Mouse (Mus musculus) thymus, adult 2 months (tissue): ENCODE data around the gene 4930404N11Rik. TPM values are rescaled to one million over a fixed set of nuclear protein-coding genes. Genes with fewer than 3 reads are reported as not detected.

Experiments used
- DNase-seq: peaks from one replicate; pipeline ENCODE4 v3.0.0; 2021
- H3K27ac ChIP-seq: fragments of 200-500 bp; 2 replicates; pipeline ENCODE4 v1.5.1; 2012; ENCODE audit warnings: low read length, control low read depth; ENCODE audit not compliant: control insufficient read depth, insufficient read depth
- H3K27me3 ChIP-seq: fragments of 200-500 bp; 2 replicates; pipeline ENCODE4 v1.6.1; 2012; ENCODE audit warnings: mild to moderate bottlenecking, low read length, moderate library complexity, mixed read lengths; ENCODE audit not compliant: control insufficient read depth, insufficient read depth
- H3K36me3 ChIP-seq: fragments of 200-500 bp; 2 replicates; pipeline ENCODE4 v1.6.1; 2012; ENCODE audit warnings: mild to moderate bottlenecking, low read length, moderate library complexity; ENCODE audit not compliant: control insufficient read depth, insufficient read depth
- H3K4me1 ChIP-seq: fragments of 200-500 bp; replicated peaks from 2 replicates; pipeline ENCODE4 v1.6.1; 2012; ENCODE audit warnings: low read length; ENCODE audit not compliant: control insufficient read depth, insufficient read depth
- H3K4me3 ChIP-seq: fragments of 200-500 bp; 2 replicates; pipeline ENCODE4 v1.5.1; 2012; ENCODE audit warnings: mild to moderate bottlenecking, low read length, control low read depth, moderate library complexity; ENCODE audit not compliant: control insufficient read depth, insufficient read depth
- CTCF ChIP-seq: fragments of 200-500 bp; IDR thresholded peaks from 2 replicates; pipeline ENCODE4 v1.5.1; 2012; ENCODE audit warnings: mild to moderate bottlenecking, control low read depth, low read length, moderate library complexity, borderline replicate concordance; ENCODE audit not compliant: control insufficient read depth, poor library complexity, insufficient read depth; ENCODE audit errors: extremely low read depth
- POLR2A ChIP-seq: fragments of 200-500 bp; IDR thresholded peaks from 2 replicates; pipeline ENCODE4 v1.6.1; 2012; ENCODE audit warnings: mild to moderate bottlenecking, low read length, control low read depth, moderate library complexity; ENCODE audit not compliant: control insufficient read depth, poor library complexity, insufficient read depth; ENCODE audit errors: extremely low read depth
- WGBS: fragments of 180-500 bp; shearing (Covaris S2); methylation state at CpG from one replicate; pipeline ENCODE4 v1.1.7; 2018; 5-methylcytosine and 5-hydroxymethylcytosine counted together
- polyA plus RNA-seq: library from polyadenylated mRNA; depleted of rRNA; stranded (reverse); fragments of >200 nt; gene quantifications from 2 replicates; pipeline ENCODE4 v1.2.3, GENCODE M21; 2012

The 4930404N11Rik gene
- polyA plus RNA-seq, 1 experiment = 12.7 TPM

GRCm38 (mm10) chr10:81356991-81357844 lies 8.4 kb downstream of the 4930404N11Rik start, which contains the start of gene Mfsd12:
Gene Mfsd12 (plus strand): TSS chr10:81357491.
- H3K4me3 ChIP-seq = peak within 1 kb of the TSS; percentile 64
- TF ChIP-seq POLR2A (peak; percentile 74), CTCF (peak; percentile 68; the same call in 1 of the 2 replicates)
- H3K27ac ChIP-seq = peak within 1 kb of the TSS; percentile 48; the same call in 1 of the 2 replicates
- WGBS = 2% methylated on average over 79 of the region's 79 CpGs
- H3K36me3 ChIP-seq = no peaks in the 10 kb centered on the region
- peaks cover 34% of the 10 kb centered on the region for H3K4me1 ChIP-seq
- H3K27me3 ChIP-seq = no peaks in the 10 kb centered on the region
- DNase-seq = peak; percentile 89

- peak overlapping the region; percentile 48; the same call in 1 of the 2 replicates for H3K27ac ChIP-seq
Measured at GRCm38 (mm10) chr10:81356352-81356990, 9.1 kb downstream of the 4930404N11Rik start.

GRCm38 (mm10) chr10:81355533-81355932 lies 10.1 kb downstream of the 4930404N11Rik start:
- no peak overlapping the region for H3K4me3 ChIP-seq
- no peak for DNase-seq
- TF ChIP-seq CTCF (no peak), POLR2A (no peak)
- no peaks in the 10 kb centered on the region for H3K27me3 ChIP-seq
- no peak overlapping the region for H3K27ac ChIP-seq
- no peaks in the 10 kb centered on the region for H3K36me3 ChIP-seq
- H3K4me1 ChIP-seq = peaks cover 41% of the 10 kb centered on the region
- WGBS = 90% methylated on average over 4 of the region's 4 CpGs

More at GRCm38 (mm10) chr10:81356352-81356990, 9.1 kb downstream of the 4930404N11Rik start:
- H3K36me3 ChIP-seq = no peaks in the 10 kb centered on the region
- DNase-seq = no peak
- no peaks in the 10 kb centered on the region for H3K27me3 ChIP-seq
- peaks cover 41% of the 10 kb centered on the region for H3K4me1 ChIP-seq
- peak overlapping the region; percentile 64 for H3K4me3 ChIP-seq
- TF ChIP-seq CTCF = no peak
- no peak for TF ChIP-seq POLR2A
- WGBS = 17% methylated on average over 12 of the region's 12 CpGs

- 92% methylated on average over 9 of the region's 9 CpGs for WGBS
- no peak overlapping the region for H3K27ac ChIP-seq
- no peak overlapping the region for H3K4me3 ChIP-seq
- H3K27me3 ChIP-seq = no peaks in the 10 kb centered on the region
- peaks cover 41% of the 10 kb centered on the region for H3K4me1 ChIP-seq
- TF ChIP-seq POLR2A (no peak), CTCF (no peak)
- no peaks in the 10 kb centered on the region for H3K36me3 ChIP-seq
- DNase-seq = no peak
Measured at GRCm38 (mm10) chr10:81354738-81355477, 10.7 kb downstream of the 4930404N11Rik start.

GRCm38 (mm10) chr10:81351678-81352291 lies 13.8 kb downstream of the 4930404N11Rik start:
- Histone ChIP-seq H3K36me3 (no peaks in the 10 kb centered on the region), H3K4me3 (peak overlapping the region; percentile 14; the same call in 1 of the 2 replicates), H3K27me3 (no peaks in the 10 kb centered on the region), H3K4me1 (peaks cover 36% of the 10 kb centered on the region), H3K27ac (peak overlapping the region; percentile 84)
- no peak for TF ChIP-seq CTCF
- no peak for TF ChIP-seq POLR2A
- 8% methylated on average over 9 of the region's 9 CpGs for WGBS
- peak; percentile 76 for DNase-seq

DNA sequence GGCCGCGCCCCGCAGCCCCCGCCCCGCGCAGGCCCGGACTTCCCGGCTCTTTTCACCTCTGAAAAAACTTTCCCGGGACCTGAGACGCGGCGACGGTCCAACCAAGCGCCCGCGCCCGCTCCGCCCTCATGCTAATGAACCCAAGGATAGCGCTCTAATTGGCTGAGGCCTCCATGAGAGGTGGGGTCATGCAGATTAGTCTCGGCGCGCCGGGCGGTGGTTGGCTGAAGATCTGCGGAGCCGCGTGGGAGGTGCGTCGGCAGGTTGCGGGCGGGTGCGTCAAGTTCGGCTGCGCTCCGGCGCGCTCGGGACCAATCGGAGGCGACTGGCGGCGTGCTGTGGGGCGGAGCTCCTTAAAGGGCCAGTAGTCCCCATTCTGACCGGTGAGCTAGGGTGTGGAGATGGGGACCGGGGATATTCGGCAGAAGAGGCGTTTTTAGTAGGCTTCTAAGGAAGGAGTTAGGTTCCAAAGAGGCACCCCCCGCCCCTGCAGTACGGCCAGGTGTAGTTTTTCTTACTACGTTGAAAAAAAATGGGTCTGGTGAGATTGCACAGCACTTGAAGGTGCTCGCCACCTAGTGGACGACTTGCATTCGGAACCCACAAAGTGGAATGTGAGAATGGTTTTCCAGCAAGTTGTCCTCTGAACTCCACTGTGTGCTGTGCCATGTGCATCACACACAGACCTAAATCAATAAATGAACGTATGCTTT lies 15.1 kb downstream of the 4930404N11Rik start, which contains the start of gene Hmg20b:
Hmg20b (minus strand) TSS at position 130 of the 713 bp plus-strand sequence.
- no peaks in the 10 kb centered on the region for H3K36me3 ChIP-seq
- H3K27me3 ChIP-seq = no peaks in the 10 kb centered on the region
- peak within 1 kb of the TSS; percentile 26; the same call in 1 of the 2 replicates for H3K27ac ChIP-seq
- TF ChIP-seq CTCF (peak; percentile 72; the same call in 1 of the 2 replicates), POLR2A (peak; percentile 63; the same call in 1 of the 2 replicates)
- peak within 1 kb of the TSS; percentile 60 for H3K4me3 ChIP-seq
- WGBS = under 1% methylated on average over 54 of the region's 54 CpGs
- DNase-seq = peak; percentile 99
- peaks cover 31% of the 10 kb centered on the region for H3K4me1 ChIP-seq
